Mouse (Mus musculus) forelimb bud, embryonic 11.5 days (tissue): ENCODE measurements around the gene Banp.

Source experiments
- DNase-seq: peaks from one replicate; pipeline ENCODE4 v3.0.0-alpha.2; 2012; ENCODE audit warnings: low read depth, low spot score

Gene Banp

DNA sequence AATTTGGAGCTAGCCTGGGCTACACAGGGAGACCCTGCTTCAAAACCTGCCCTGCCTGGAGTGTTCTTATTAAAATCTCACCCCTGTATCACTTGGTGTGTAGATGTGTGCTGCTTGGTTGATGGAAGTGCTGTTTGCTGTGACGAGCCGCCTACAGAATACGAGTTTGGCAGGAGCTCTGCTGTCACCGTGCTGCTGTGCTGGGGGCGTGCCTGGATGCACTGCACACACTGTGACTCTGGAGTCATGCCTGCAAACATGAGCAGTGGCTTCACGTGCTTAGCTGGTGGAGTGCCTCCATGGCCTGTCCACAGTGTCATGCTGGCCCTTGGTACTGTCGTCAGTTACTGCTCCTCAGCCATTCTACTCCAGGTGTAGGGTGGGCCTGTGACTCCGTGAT, 109.4 kb downstream of the Banp start:
- DNase-seq, result no peak

DNA sequence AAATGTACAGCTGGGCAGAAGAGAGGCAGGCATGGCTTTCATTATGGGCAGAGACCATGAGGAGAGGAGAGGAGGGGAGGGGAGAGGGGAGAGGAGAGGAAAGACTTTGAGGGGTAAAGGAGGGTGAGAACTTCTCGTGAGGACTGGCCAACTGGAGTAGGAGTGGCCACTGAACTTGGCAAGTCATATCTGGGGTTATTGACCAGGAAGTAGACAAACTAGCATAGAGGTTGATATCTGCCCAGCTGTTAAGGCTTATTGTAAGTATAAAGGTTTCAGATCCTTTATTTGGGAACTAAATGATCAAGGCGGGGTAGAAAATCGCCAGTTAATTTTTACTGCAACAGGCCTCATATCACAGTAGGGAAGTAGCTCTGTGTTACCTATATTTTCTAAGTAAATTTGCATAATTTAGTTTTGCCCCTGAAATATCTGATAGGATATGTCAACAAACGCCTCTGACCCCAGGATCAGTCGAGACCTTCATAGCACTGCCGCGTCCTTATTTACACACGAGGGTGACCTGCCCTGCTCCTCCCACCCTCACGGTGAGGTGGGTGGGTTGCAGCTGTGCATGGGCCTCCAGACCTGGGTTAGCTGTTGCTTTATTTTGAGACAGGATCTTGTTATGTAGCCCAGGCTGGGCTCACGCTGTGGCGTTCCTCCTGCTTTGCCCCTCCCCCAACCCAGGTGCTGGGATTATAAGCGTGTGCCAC, 113.1 kb downstream of the Banp start:
- no peak for DNase-seq

DNA sequence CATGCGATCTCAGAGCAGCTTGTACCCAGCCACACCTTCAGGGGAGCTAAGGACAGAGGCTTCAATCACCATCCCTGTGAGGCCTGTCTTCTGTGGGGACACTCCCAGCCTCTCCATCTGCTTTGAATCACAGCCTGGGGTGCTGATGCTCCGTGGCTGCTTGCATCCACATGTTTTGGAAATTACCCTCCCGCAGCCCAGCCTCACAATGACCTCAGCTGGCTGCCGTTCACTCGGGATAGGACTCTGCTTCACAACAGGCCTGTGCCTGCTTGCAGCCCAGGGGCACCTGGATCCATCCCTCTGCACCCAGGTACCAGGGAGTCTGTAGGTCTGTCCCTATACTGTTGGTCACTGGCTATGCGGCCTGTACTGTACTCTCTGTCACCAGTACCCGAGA, 114.8 kb downstream of the Banp start:
- DNase-seq, result peak; percentile 39

DNA sequence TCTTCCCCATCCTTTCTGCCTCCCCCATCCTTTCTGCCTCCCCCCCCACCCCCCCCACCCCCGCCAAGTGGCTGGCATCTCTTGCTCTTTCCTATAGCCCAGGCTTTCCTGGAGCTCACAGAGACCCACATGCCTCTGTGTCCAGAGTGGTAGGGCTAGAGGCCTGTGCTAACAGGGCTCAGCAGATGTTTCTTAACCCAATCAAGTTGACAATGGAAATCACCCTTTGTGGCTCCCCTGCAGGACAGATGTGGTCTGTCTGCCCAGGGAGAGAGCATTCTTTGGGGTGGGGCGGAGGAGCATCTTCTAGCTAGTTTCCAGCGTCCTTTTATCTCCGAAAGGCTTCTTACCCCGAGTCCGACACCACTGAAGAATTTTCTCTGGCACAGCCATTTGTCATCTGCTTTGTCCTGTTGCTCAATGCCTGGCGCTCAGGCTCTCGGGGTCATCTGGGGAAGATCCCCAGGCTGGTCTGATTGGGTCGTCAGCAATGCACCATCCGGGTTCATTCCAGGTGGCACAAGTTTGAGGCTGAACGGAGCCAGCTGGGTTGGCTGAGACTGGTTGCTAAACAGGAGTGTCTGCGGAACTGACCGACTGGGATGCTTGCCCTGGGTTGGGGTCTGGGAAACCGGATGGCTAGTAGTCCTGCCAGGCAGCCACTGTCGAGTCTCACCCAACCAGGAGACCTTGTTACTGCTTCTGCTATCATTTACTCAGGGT, 118.4 kb downstream of the Banp start:
- no peak for DNase-seq

DNA sequence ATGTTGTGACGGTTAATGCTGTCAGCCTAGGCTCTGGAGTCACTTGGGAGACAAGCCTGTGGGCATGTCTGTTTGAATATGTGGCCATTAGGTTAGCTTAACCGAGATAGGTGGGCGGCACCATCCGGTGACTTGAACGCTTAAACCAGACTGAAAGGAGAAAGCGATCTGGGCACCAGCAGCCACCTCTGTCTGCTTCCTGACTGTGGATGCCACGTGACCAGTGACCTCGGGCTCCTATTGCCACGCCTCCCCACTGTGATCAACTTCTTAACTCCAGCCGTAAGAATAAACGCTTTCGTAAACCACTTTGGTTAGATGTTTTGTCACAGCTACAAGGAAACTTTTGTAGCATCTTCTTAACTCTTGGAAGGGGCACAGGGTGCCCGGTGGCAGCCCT, 119.1 kb downstream of the Banp start:
- DNase-seq, result no peak

DNA sequence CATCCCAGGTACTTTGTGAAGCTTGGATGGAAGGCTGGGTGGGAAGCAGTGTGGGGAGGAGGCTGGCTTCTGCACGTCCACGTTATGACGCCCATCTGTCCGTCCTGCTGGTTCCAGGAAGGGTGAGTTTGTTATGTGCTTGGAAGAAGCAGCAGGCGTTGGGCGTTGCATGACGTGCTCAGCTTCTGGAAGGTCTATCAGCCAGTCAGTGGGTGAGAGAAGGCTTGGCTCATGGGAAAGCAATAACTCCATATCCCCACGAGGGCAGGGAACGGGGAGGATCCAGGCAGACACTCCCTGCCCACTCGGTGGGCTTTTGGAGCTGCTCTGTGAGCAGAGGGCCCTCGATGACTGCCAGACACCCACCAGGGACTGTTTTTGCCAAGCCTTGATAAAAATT, 119.7 kb downstream of the Banp start:
- no peak for DNase-seq

DNA sequence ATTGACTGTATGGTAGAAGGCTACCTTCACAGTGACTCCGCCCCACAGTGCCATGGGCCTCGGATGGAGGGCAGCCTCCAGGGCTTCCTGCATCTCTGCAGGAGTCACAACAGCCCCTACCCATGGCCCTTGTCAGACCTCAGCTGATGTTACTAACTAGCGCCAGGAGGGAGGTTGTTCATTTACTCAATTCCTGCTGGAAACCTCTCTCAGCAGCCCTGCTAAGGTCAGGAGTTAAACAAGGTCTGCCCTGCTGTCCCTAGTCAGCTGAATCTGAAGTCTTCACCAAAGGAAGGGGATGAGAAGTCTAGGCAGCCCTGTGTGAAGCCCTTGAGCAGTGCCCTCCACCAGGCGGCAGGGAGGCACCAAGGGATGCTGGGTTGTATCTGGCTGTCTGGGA, 121.6 kb downstream of the Banp start:
- DNase-seq, result no peak

DNA sequence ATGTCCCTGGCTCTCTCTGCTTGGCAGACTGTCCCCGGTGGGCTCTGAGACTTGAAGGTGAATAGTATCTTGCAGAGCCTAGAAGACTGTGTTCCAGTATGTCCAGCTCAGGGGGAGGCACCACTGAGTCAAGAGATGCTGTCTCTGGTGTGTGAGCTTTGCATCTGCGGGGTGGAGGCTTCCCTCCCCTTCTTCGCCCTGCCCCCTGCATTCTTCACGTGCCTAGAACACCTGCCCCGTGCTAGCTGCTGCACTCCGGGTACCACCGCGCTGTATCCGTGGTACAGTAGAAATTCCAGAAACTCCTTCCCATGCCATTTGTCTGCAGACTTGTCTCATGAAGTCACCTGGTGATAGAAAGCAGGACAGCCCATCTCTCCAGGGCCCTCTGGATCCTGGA, 124.4 kb downstream of the Banp start:
- no peak for DNase-seq

DNA sequence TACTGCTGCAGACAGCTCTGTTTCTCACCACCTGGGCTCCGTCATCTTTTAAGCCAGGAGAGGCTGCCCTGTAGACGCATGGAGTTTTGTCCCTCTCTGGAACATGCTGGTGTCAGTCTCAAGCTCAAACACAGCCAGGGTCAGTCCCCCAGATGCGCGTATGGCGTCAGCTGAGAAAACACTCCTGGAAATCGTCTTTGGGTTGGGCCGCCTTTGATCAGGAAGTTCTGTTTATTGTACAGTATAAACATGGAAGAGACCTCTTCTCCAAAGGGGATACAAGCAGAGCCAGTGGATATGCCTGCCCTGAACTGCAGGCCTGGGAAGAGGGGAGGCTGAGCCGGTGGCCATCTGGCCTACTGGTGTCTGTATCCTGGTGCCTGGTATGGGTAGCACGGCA, 124.9 kb downstream of the Banp start:
- DNase-seq, result no peak

DNA sequence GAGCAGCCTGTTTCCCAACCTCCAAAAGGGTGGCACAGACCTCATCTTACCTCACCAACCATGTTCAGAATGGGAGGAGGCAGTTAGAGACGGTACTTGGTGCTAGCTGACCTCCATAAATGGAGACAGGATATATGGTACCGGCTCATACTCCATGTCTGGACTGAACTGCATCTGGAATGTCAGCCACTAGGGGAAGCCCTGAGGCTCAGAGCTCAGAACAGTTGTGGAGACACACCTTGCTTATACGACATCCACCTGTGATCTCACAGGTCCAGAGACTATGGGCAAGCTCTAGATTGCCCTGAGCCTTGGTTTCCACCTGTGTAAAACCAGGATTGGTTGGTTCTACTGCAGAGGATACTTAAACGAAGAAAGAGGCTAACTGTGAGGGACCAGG, 125.4 kb downstream of the Banp start:
- DNase-seq, result no peak

DNA sequence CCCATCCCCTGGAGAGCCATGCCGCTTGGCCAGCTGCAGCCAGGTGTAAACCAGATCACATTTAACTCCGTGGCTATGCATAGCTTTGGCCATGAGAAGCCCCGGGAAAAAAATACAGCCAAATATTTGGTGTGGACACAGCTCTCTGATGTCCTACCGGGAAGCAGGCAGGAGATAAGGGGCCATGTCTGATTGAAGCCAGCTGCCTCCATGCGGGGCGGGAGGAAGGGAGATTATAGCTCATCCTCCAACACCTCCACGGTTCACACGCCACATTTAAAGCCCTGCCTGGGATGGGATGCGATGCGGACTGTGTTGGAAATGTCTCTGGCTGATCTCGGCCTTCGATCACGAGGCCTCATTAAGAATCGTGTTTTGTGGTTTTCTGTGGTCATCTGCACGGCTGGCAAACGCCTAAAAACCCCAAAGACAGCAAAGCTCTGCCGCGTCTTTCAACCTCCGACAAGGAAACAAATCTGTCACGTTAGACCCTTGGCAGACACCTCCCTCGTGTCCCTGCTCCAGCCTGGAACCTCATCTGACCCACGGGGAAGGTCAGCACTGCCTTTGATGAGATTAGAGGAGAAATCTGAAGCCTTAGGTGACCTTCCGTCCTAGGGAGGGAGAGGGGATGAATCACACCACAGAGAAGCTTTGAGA, 126.8 kb downstream of the Banp start:
- DNase-seq, result no peak

DNA sequence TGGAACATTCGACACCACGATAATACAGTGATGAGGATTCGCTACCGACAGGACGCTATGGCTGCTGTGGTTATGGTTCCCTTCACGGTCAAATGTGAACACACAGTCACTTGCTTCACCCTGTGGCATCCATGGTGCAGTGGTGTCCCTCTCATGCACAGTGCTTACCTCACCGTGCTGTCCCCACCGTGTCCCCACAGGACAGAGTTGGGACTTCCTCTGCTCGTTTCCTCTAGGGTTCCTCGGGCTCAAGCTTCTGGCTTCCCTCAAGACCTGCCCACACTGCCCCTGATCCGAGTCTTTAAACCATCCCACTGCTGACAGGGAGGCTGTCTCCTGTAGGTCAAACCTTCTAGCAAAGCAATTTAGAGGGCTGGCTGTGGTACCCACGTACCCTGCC, 128.8 kb downstream of the Banp start:
- DNase-seq, result no peak
